8 mouse cellular contexts compared by ENCODE assay signal in genomic region chr1:131084289-131084688, GRCm38 (mm10). TPM values are rescaled to one million over a fixed set of nuclear protein-coding genes. Genes with fewer than 3 reads are reported as not detected.
A peak's percentile ranks its signal among the peaks of the same experiment; 100 is the strongest.
DNase-seq lines count a peak whose midpoint lies in the region; ATAC-seq and TF ChIP-seq lines count a peak whose summit lies in the region.

No protein-coding gene starts in this region.

- peak; percentile 44; the same call in 1 of the 2 replicates for ATAC-seq in hindbrain, embryonic 11.5 days (ENCODE audit: low FRiP score)
- no peak for ATAC-seq in hindbrain, embryonic 16.5 days
- ATAC-seq in megakaryocyte progenitor cell, adult 5-6 weeks (replicated peaks; ENCODE audit: poor library complexity), result peak; percentile 71

- H3K36me3 ChIP-seq in hindbrain, embryonic 11.5 days (ENCODE audit: control insufficient read depth, insufficient read depth, low read length), result no peaks in the 10 kb centered on the region
- no peaks in the 10 kb centered on the region for H3K36me3 ChIP-seq in hindbrain, embryonic 16.5 days (ENCODE audit: control insufficient read depth, insufficient read depth, low read length)
- H3K36me3 ChIP-seq in thymus, adult 2 months (ENCODE audit: control insufficient read depth, insufficient read depth, low read length), result no peaks in the 10 kb centered on the region

- peaks cover 9% of the 10 kb centered on the region; the same call in 1 of the 2 replicates for H3K4me1 ChIP-seq in hindbrain, embryonic 11.5 days (replicated peaks; ENCODE audit: control insufficient read depth, insufficient read depth, low read length)
- peaks cover 39% of the 10 kb centered on the region for H3K4me1 ChIP-seq in hindbrain, embryonic 16.5 days (ENCODE audit: control insufficient read depth, insufficient read depth, low read depth, low read length)
- peaks cover 25% of the 10 kb centered on the region for H3K4me1 ChIP-seq in thymus, adult 2 months (replicated peaks; ENCODE audit: control insufficient read depth, insufficient read depth, low read length)

- 24% methylated on average over 8 of the region's 8 CpGs for WGBS in hindbrain, embryonic 11.5 days
- WGBS in hindbrain, embryonic 16.5 days, result 42% methylated on average over 8 of the region's 8 CpGs
- 69% methylated on average over 8 of the region's 8 CpGs for WGBS in thymus, adult 2 months

- H3K27me3 ChIP-seq in hindbrain, embryonic 11.5 days (ENCODE audit: control insufficient read depth, insufficient read depth, low read length), result no peaks in the 10 kb centered on the region
- H3K27me3 ChIP-seq in hindbrain, embryonic 16.5 days (replicated peaks; ENCODE audit: control insufficient read depth, insufficient read depth, low read length), result no peaks in the 10 kb centered on the region
- no peaks in the 10 kb centered on the region for H3K27me3 ChIP-seq in thymus, adult 2 months (ENCODE audit: control insufficient read depth, insufficient read depth, low read length)

- TF ChIP-seq CTCF in thymus, adult 2 months (IDR thresholded peaks at IDR 0.05; ENCODE audit: borderline replicate concordance, control insufficient read depth, extremely low read depth, insufficient read depth, low read length, poor library complexity), result no peak

- H3K9ac ChIP-seq in hindbrain, embryonic 11.5 days (ENCODE audit: low read depth, low read length), result no peak overlapping the region
- no peak overlapping the region for H3K9ac ChIP-seq in hindbrain, embryonic 16.5 days (ENCODE audit: low read depth, low read length)

- H3K9me3 ChIP-seq in hindbrain, embryonic 11.5 days (ENCODE audit: control insufficient read depth, low read length), result no peaks in the 10 kb centered on the region
- H3K9me3 ChIP-seq in hindbrain, embryonic 16.5 days (ENCODE audit: control insufficient read depth, low read length), result no peaks in the 10 kb centered on the region

- no peak overlapping the region for H3K4me2 ChIP-seq in hindbrain, embryonic 11.5 days (replicated peaks; ENCODE audit: low read depth, low read length)
- H3K4me2 ChIP-seq in hindbrain, embryonic 16.5 days (ENCODE audit: low read length), result no peak overlapping the region

- no peak for TF ChIP-seq POLR2A in thymus, adult 2 months (IDR thresholded peaks at IDR 0.05; ENCODE audit: control insufficient read depth, extremely low read depth, insufficient read depth, low read length, poor library complexity)

- peak; percentile 21 for DNase-seq in hindbrain, embryonic 11.5 days (ENCODE audit: low spot score)
- DNase-seq in heart, adult 8-10 months (ENCODE audit: low spot score), result peak; percentile 55
- peak; percentile 54 to 87 for DNase-seq in kidney, postnatal 25 days
- DNase-seq in thymus, adult 2 months, result no peak
- DNase-seq in urinary bladder, adult 18-20 months (ENCODE audit: low spot score in 2 of 2), result no peak
- DNase-seq in T-cell, adult 2 months (ENCODE audit: low spot score), result no peak

- no peak overlapping the region for H3K4me3 ChIP-seq in hindbrain, embryonic 11.5 days (ENCODE audit: low read depth, low read length)
- no peak overlapping the region for H3K4me3 ChIP-seq in hindbrain, embryonic 16.5 days (ENCODE audit: low read length)
- no peak overlapping the region for H3K4me3 ChIP-seq in thymus, adult 2 months (ENCODE audit: control insufficient read depth, insufficient read depth, low read length)

- H3K27ac ChIP-seq in hindbrain, embryonic 11.5 days (ENCODE audit: low read depth, low read length), result no peak overlapping the region
- no peak overlapping the region for H3K27ac ChIP-seq in hindbrain, embryonic 16.5 days (ENCODE audit: low read depth, low read length)
- H3K27ac ChIP-seq in thymus, adult 2 months (ENCODE audit: control insufficient read depth, insufficient read depth, low read length), result no peak overlapping the region

RNA-seq across cellular contexts. Expression of gene Mapkapk2, which starts 13.3 kb away (rescaled TPM):
- 39.8 and 43.7 TPM in 2 replicates for polyA plus RNA-seq in hindbrain, embryonic 11.5 days (2014; fragmentation: Nextera tagmentation; extraction: Ambion mirVana)
- polyA plus RNA-seq in hindbrain, embryonic 16.5 days (2015; fragmentation: Nextera tagmentation; extraction: Ambion mirVana), result 9.1 and 15.7 TPM in 2 replicates
- 100 to 1,000 TPM; 303 to 326 (median 315) TPM for total RNA-seq in heart, adult 8-10 months (2022)
- 196 and 217 TPM in 2 replicates for total RNA-seq in megakaryocyte progenitor cell, adult 5-6 weeks (2015)
- total RNA-seq in megakaryocyte progenitor cell, adult 5-6 weeks (2017), result 196 and 233 TPM in 2 replicates
- 67.2 and 69.6 TPM in 2 replicates for polyA plus RNA-seq in thymus, adult 2 months (2012; rRNA removed)

RNA-seq across cellular contexts. Expression of gene Dyrk3, which starts 53.9 kb away (rescaled TPM):
- polyA plus RNA-seq in hindbrain, embryonic 11.5 days (2014; fragmentation: Nextera tagmentation; extraction: Ambion mirVana), result 10.6 and 11.6 TPM in 2 replicates
- polyA plus RNA-seq in hindbrain, embryonic 16.5 days (2015; fragmentation: Nextera tagmentation; extraction: Ambion mirVana), result 12.2 and 14.5 TPM in 2 replicates
- total RNA-seq in heart, adult 8-10 months (2022), result under 1 TPM; 0.25 to 0.71 (median 0.53) TPM
- total RNA-seq in megakaryocyte progenitor cell, adult 5-6 weeks (2015), result 6.4 and 7.9 TPM in 2 replicates
- 4.0 and 5.7 TPM in 2 replicates for total RNA-seq in megakaryocyte progenitor cell, adult 5-6 weeks (2017)
- polyA plus RNA-seq in thymus, adult 2 months (2012; rRNA removed), result 0.78 and 0.98 TPM in 2 replicates

Comparison
In these comparisons a context has a peak if more than half of its experiments do, and no peak if none do; other contexts are left out.
1. DNase-seq: peak in hindbrain, embryonic 11.5 days (single experiment), heart, adult 8-10 months (single experiment) and kidney, postnatal 25 days (2 of 2); none in thymus, adult 2 months (single experiment), urinary bladder, adult 18-20 months (0 of 2) and T-cell, adult 2 months (single experiment).